Mouse (Mus musculus): Measurements from ENCODE around the gene Olfr713. TPM values are rescaled to one million over a fixed set of nuclear protein-coding genes. Genes with fewer than 3 reads are reported as not detected.

The Olfr713 gene
- total RNA-seq (2021) = not detected

- no peak for DNase-seq
- intact Hi-C loops (cut with DNase I) = no loop called here
These were observed at the start of gene Olfr713 for GRCm38 (mm10) chr7:107030874-107031273. TSS of gene Olfr713 (plus strand) at chr7:107031174.

- intact Hi-C loops (cut with DNase I) = no loop called here
- no peak for DNase-seq
These were observed 45.7 kb upstream of the Olfr713 start for GRCm38 (mm10) chr7:106985236-106985635.

- DNase-seq = no peak
- intact Hi-C loops (cut with DNase I) = no loop called here
These were observed 30.2 kb upstream of the Olfr713 start for GRCm38 (mm10) chr7:107000798-107001197.

- intact Hi-C loops (cut with DNase I) = no loop called here
- no peak for DNase-seq
These were observed 26.8 kb upstream of the Olfr713 start for GRCm38 (mm10) chr7:107004169-107004568.

GRCm38 (mm10) chr7:107005972-107006371, 25.0 kb upstream of the Olfr713 start, which contains the start of gene Olfr2:
TSS of gene Olfr2 (minus strand) at chr7:107006072.
- intact Hi-C loops (cut with DNase I) = no loop called here
- DNase-seq = no peak

- intact Hi-C loops (cut with DNase I) = loop anchor here (10.0 kb wide), 1 partner anchor 1225 kb away; the partner anchor contains the start of gene Mrpl17
These were observed 9.1 kb downstream of the Olfr713 start for GRCm38 (mm10) chr7:107039934-107040563.

GRCm38 (mm10) chr7:107043136-107043535, 12.2 kb downstream of the Olfr713 start:
- no peak for DNase-seq
- intact Hi-C loops (cut with DNase I) = loop anchor here (10.0 kb wide), 1 partner anchor 1228 kb away; the partner anchor contains the start of gene Mrpl17

More at GRCm38 (mm10) chr7:107039934-107040563, 9.1 kb downstream of the Olfr713 start:
- DNase-seq = no peak

- DNase-seq = no peak
- intact Hi-C loops (cut with DNase I) = loop anchor here (10.0 kb wide), 1 partner anchor 1230 kb away; the partner anchor contains the start of gene Mrpl17
These were observed 13.4 kb downstream of the Olfr713 start for GRCm38 (mm10) chr7:107044407-107044806.

- DNase-seq = no peak
- intact Hi-C loops (cut with DNase I) = loop anchor here (10.0 kb wide), 1 partner anchor 1231 kb away; the partner anchor contains the start of gene Mrpl17
These were observed 14.9 kb downstream of the Olfr713 start for GRCm38 (mm10) chr7:107045833-107046232.

- intact Hi-C loops (cut with DNase I) = loop anchor here (10.0 kb wide), 1 partner anchor 1233 kb away; the partner anchor contains the start of gene Mrpl17
- no peak for DNase-seq
These were observed 16.6 kb downstream of the Olfr713 start for GRCm38 (mm10) chr7:107047578-107047977.

- DNase-seq = no peak
- intact Hi-C loops (cut with DNase I) = no loop called here
These were observed 39.7 kb downstream of the Olfr713 start, which contains the start of gene Olfr714 for GRCm38 (mm10) chr7:107070681-107071080. TSS of gene Olfr714 (plus strand) at chr7:107070981.

Other genes starting within 250 kb of the Olfr713 start
- gene Olfr699, start 238.0 kb upstream of the Olfr713 start, total RNA-seq (2021) = not detected
- gene Olfr700, start 222.3 kb upstream of the Olfr713 start, total RNA-seq (2021) = not detected
- not detected for gene Olfr701, start 217.0 kb upstream of the Olfr713 start, total RNA-seq (2021)
- gene Olfr702, start 197.3 kb upstream of the Olfr713 start, total RNA-seq (2021) = not detected
- not detected for gene Olfr703, start 187.8 kb upstream of the Olfr713 start, total RNA-seq (2021)
- gene Olfr704, start 168.0 kb upstream of the Olfr713 start, total RNA-seq (2021) = not detected
- gene Olfr705, start 154.3 kb upstream of the Olfr713 start, total RNA-seq (2021) = not detected
- gene Olfr706, start 143.0 kb upstream of the Olfr713 start, total RNA-seq (2021) = not detected
- gene Olfr707, start 129.9 kb upstream of the Olfr713 start, total RNA-seq (2021) = not detected
- gene Olfr1532-ps1, start 123.2 kb upstream of the Olfr713 start, total RNA-seq (2021) = not detected
- not detected for gene Olfr709-ps1, start 99.0 kb upstream of the Olfr713 start, total RNA-seq (2021)
- not detected for gene Olfr710, start 82.9 kb upstream of the Olfr713 start, total RNA-seq (2021)
- not detected for gene Olfr6, start 67.2 kb upstream of the Olfr713 start, total RNA-seq (2021)
- gene Olfr711, start 55.7 kb upstream of the Olfr713 start, total RNA-seq (2021) = not detected
- gene Olfr2, start 25.1 kb upstream of the Olfr713 start, total RNA-seq (2021) = not detected
- gene Olfr714, start 39.8 kb downstream of the Olfr713 start, total RNA-seq (2021) = not detected
- not detected for gene Olfr17, start 62.0 kb downstream of the Olfr713 start, total RNA-seq (2021)
- not detected for gene Olfr715b, start 79.2 kb downstream of the Olfr713 start, total RNA-seq (2021)
- gene Olfr715, start 99.9 kb downstream of the Olfr713 start, total RNA-seq (2021) = under 1 TPM in 1 of 2 experiments, not detected in 1; 0.08 TPM
- not detected for gene Olfr716, start 107.2 kb downstream of the Olfr713 start, total RNA-seq (2021)
- gene Nlrp14, start 135.8 kb downstream of the Olfr713 start, total RNA-seq (2021) = not detected
- not detected for gene Rbmxl2, start 178.3 kb downstream of the Olfr713 start, total RNA-seq (2021)

All from left cerebral cortex, postnatal 4 days (tissue).